Mouse (Mus musculus): ENCODE results near the gene Pecam1. TPM values are rescaled to one million over a fixed set of nuclear protein-coding genes. Genes with fewer than 3 reads are reported as not detected.
"Not testable (repeated sequence)": the region's sequence is repeated elsewhere in the genome, so short reads cannot be mapped to it uniquely, and the experiment has no call there.

Gene Pecam1
- total RNA-seq, 2 experiments from 2014 or later: 18.5 to 19.7 TPM

- DNase-seq (ENCODE audit: low spot score in 2 of 2): no peak
Measured at GRCm38 (mm10) chr11:106669102-106669872, 81.1 kb downstream of the Pecam1 start.

- no peak for DNase-seq (ENCODE audit: low spot score in 2 of 2)
Measured at GRCm38 (mm10) chr11:106668336-106668735, 82.1 kb downstream of the Pecam1 start.

DNA sequence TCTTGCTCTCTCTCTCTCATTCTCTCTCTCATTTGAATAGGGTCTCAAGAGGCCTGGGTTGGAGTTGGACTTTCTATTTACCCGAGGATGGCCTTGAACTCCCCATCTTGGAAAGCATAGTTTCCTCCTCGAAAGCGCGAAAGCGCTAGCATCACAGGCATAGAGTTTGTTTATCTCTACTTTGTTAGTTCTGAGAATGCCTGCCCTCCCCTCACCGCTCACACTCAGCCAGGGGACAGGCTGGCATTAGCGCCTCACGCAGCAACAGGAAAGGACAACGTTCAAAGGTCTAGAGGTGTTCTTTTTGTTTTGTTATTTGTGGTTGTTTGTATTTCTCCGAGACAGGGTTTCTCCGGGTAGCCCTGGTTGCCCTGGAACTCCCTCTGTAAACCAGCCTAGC, 82.6 kb downstream of the Pecam1 start:
- no peak for DNase-seq (ENCODE audit: low spot score in 2 of 2)

GRCm38 (mm10) chr11:106666470-106667107, 83.8 kb downstream of the Pecam1 start:
- DNase-seq (ENCODE audit: low spot score in 2 of 2): no peak

- DNase-seq (ENCODE audit: low spot score in 2 of 2): no peak
Measured at GRCm38 (mm10) chr11:106665841-106666240, 84.6 kb downstream of the Pecam1 start.

DNA sequence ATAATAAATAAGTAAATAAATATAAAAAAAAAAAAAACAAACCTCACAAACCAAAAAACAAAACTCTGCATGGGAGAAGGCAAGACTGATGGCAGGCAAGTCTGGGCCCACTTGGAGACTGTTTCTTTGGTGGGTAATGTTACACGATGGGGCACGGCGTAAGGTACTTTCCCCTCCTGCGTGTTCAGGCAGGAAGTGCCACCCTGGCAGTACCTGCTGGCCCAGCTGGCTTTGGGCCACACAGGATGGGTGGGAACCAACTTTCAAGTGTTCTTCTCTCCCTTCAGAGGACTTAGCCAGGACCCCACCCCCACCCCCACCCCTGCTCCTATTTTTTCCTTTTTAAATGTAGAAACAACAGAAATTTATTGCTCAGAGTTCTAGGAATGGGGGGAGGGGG, 85.1 kb downstream of the Pecam1 start:
- no peak for DNase-seq (ENCODE audit: low spot score in 2 of 2)

GRCm38 (mm10) chr11:106664691-106665090, 85.7 kb downstream of the Pecam1 start:
- DNase-seq (ENCODE audit: low spot score in 2 of 2): no peak

DNA sequence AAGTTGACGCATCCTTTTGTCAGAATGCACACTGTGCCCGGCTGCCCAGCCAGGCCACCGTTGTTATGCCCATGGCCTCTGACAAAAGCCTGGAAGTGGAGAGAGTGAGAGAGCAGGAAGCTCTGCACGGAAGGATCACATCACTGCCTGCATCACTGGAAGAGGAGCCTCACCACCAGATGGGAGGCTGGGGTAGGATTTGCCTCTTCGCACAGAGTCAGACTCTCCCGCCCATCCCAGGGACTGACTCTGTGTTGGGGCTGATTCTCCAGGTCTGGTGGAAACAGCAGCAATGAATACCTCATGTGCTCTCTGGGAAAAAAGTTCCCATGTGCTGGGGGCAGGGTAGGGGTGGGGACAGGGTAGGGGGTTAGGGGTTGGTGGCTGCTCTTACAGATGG, 86.6 kb downstream of the Pecam1 start:
- DNase-seq (ENCODE audit: low spot score in 2 of 2): no peak

DNA sequence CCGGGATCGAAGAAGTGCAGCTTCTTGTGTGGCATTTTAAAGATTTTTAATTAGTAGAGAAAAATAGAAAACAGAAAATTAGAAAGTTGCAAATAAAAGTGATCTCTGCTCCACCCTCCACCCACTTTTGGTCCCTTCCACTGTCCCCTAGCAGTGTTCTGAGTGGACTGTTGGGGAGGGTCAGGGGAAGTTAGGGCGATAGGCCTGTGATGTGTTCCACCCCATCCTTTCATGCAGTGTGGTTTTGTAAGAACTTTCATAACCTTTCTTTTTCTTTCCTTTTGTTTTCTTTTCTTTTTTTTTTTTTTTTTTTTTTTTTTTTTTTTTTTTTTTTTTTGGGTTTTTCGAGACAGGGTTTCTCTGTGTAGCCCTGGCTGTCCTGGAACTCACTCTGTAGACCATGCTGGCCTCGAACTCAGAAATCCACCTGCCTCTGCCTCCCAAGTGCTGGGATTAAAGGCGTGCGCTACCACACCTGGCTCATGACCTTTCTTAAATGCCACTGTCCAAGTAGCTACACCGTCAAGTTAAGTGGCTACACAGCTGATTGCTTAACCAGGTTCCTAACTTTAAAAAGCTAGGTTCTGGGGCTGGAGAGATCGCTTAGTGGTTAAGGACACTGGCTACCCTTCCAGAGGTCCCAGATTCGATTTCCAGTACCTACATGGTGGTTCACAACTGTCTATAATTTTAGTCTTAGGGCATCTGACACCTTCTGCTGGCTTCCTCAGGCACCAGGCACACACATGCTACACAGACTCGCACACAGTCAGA, 87.6 kb downstream of the Pecam1 start:
- DNase-seq (ENCODE audit: low spot score in 2 of 2): no peak

- DNase-seq (ENCODE audit: low spot score in 2 of 2): no peak
Measured at GRCm38 (mm10) chr11:106660453-106661081, 89.9 kb downstream of the Pecam1 start.

DNA sequence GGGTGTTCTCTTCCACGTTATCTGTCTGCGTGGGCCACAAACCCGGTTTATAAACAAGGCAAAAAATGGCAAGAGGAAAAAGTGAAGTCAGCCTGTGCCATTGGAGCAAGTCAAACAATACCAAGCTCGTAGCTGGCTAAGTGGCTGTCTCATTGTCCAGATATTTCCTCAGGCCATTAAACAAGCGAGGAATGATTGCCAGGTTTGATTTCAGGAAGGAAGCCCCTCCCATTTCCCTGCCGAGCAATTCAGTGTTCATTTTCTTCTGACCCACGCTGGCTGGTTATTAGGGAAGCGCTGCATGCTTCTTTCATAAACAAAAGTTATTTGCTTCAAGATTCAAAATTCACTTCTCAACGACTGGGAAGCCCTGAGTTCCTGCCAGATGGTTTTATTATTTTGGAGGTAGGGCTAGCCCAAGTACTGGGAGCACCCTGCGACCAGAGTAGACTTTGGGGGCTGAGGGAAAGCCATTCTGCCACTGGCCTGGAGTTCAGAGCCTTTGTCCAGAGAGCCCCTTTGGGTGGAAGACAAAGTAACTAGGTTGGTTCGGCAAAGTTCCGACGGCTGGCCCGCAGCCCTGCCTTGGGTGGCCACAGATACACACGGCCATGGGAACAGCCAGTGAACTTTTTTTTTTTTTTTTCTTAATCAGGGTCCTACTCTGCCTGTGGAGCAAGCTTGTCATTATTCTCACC, 90.7 kb downstream of the Pecam1 start:
- peak; percentile 38 to 65 for DNase-seq (ENCODE audit: low spot score in 2 of 2)

GRCm38 (mm10) chr11:106658051-106658880, 92.2 kb downstream of the Pecam1 start:
- DNase-seq (ENCODE audit: low spot score in 2 of 2): peak; percentile 82 to 84

GRCm38 (mm10) chr11:106656896-106657498, 93.4 kb downstream of the Pecam1 start:
- not testable (repeated sequence) for DNase-seq (ENCODE audit: low spot score in 2 of 2)

DNA sequence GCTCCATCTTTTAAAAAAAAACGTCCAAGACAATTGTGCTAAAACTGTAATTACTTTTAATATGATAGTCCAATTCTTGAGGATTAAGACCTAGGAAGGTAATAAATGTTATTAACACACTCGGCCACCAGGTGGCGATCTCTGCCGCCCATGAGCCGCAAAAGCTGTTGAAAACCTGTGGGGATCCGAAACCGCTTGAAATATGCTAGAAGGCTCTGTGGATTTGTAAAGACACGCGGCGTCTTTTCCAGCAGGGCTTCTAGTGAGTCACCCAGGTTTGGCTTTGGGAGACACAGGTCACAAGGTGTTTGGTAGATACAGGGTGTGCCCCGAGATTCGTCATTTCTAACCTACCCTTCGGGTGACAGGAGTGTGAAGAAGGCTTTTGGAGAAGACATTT, 102.1 kb downstream of the Pecam1 start:
- DNase-seq (ENCODE audit: low spot score in 2 of 2): peak; percentile 76 to 77

- no peak for DNase-seq (ENCODE audit: low spot score in 2 of 2)
Measured at GRCm38 (mm10) chr11:106642966-106643637, 107.3 kb downstream of the Pecam1 start.

DNA sequence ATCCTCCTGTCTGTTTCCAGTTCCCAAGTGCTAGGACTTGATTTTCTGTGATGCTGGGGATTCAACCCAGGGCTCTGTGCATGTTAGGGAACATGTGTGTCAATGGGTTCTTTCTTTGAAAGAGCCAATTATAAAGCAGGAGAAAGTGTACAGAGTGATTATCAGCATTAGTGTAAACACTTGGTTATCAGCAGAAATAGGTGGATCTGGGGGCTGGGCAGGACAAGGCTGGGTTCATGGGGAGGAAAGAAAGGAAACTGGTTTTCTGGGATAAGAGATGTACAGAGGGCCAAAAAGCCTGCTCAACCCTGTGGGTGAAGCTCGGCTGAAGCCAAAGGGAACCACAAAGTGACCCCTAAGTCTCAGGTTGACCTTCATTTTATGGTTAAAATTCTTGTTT, 108.8 kb downstream of the Pecam1 start:
- DNase-seq (ENCODE audit: low spot score in 2 of 2): no peak

DNA sequence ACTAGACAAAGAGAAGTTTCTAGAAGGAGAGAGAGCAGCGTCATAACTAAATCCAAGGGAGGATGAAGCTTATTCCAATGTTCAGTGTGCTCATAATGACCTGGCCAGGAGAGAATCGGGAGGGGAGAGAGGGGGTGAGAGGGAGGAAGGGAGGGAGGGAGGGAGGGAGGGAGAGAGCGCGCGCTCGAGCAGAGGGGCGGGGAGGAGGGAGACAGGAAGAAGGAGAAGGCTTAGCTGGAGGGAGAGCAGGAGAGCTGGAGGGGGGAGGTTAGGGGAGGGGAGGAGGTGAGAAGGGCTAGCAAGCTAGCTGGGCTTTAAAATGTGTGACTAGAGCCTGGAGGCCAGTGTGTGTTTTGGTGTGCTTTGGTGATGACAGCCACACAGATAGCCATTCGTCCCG, 110.4 kb downstream of the Pecam1 start:
- DNase-seq (ENCODE audit: low spot score in 2 of 2): no peak

DNA sequence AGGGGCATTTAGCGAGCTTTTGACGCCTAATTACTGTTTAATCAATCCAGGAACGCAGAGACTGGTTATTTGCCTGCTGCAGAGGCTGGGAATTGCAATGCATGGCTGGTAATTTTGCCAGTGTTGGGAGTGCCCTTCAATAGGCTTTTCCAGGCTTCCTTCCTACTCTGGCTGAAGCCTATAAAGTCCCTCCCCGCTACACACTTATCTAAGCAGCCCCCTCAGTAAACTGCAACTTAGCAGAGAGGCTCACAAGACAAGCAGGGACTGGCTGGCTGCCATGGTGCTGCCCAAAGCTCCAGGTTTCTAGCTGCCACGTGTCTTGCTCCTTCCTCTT, 111.1 kb downstream of the Pecam1 start:
- DNase-seq (ENCODE audit: low spot score in 2 of 2): no peak

Measured in layer of hippocampus, postnatal 10 days (tissue).